Mouse (Mus musculus) MEL (cell line): ENCODE measurements around the gene Map6.

ENCODE experiments used
- E2F4 ChIP-seq: IDR thresholded peaks from 2 replicates; pipeline ENCODE4 v1.6.1; 2011; ENCODE audit warnings: low read depth, low read length, improper control_type of control experiment, borderline replicate concordance
- MYC ChIP-seq: IDR thresholded peaks from 2 replicates; pipeline ENCODE4 v1.6.1; 2011; ENCODE audit warnings: low read depth, mild to moderate bottlenecking, low read length, improper control_type of control experiment, moderate library complexity

GRCm38 (mm10) chr7:99313253-99313652 lies 46.0 kb downstream of the Map6 start:
- no peak for TF ChIP-seq MYC
- no peak for TF ChIP-seq E2F4
